Mouse (Mus musculus) E14TG2a.4 (cell line): Measurements from ENCODE around the gene Diaph3.

Experiments used
- CTCF ChIP-seq: conservative IDR thresholded peaks from 2 replicates; pipeline ENCODE4 v1.5.1; 2014; ENCODE audit warnings: low read length
- POU5F1 ChIP-seq: IDR thresholded peaks from 2 replicates; pipeline ENCODE4 v1.6.1; 2014; ENCODE audit warnings: low read length, borderline replicate concordance

DNA sequence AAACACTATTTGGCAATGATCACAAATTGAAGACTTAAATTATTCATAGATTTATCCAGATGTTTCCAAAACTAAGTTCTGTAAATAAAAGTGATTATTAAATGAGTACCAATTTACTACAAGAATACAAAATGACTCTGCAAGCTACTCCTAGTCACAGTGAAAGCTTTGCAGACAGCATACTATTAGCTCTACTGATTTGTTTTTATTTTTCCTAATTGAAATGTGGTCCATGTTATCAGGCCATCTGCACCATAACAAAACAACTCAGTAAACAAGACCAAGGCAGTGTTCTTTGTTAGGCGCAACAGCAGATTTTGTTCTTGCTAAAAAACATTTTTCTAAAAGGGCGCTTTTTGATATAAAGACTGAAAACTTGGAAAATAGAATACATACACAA, 84.9 kb downstream of the Diaph3 start:
- TF ChIP-seq CTCF (no peak), POU5F1 (no peak)
